13 mouse cellular contexts compared by ENCODE assay signal in genomic region chr12:13024215-13024841, GRCm38 (mm10).
DNase-seq lines count a peak whose midpoint lies in the region; ATAC-seq and TF ChIP-seq lines count a peak whose summit lies in the region.
"Had no signal": no experiment of that assay in that cellular context is flagged by ENCODE, and none has a peak within 500 bp of the region (broad histone marks: within the 10 kb centered on the region; RNA-seq: fewer than 3 reads in every experiment).

No protein-coding gene starts in this region.

- no peak for TF ChIP-seq POLR2A in brain, embryonic 14.5 days (IDR thresholded peaks at IDR 0.05; ENCODE audit: borderline replicate concordance, extremely low read depth, insufficient read depth, insufficient read length, poor library complexity, severe bottlenecking)

- peak; percentile 10 to 15 for DNase-seq in cerebellum, postnatal 10 days
- no peak for DNase-seq in cerebellum, adult 8-10 months
- DNase-seq in brain, embryonic 14.5 days (ENCODE audit: low read depth), result peak; percentile 70
- DNase-seq in midbrain, postnatal 0 days (ENCODE audit: low spot score), result peak; percentile 45
- no peak for DNase-seq in layer of hippocampus, adult 9-11 months
- DNase-seq: adrenal gland, postnatal 36 days had no signal

- H3K27me3 ChIP-seq in hindbrain, embryonic 13.5 days, result no peaks in the 10 kb centered on the region
- no peaks in the 10 kb centered on the region for H3K27me3 ChIP-seq in midbrain, postnatal 0 days (ENCODE audit: insufficient read depth, low read length)
- H3K27me3 ChIP-seq: embryonic facial prominence, embryonic 12.5 days; kidney, embryonic 15.5 days; neural tube, embryonic 12.5 days had no signal

- no peaks in the 10 kb centered on the region for H3K9me3 ChIP-seq in hindbrain, embryonic 13.5 days
- H3K9me3 ChIP-seq in midbrain, postnatal 0 days (ENCODE audit: low read length), result no peaks in the 10 kb centered on the region
- H3K9me3 ChIP-seq: embryonic facial prominence, embryonic 12.5 days; kidney, embryonic 15.5 days; megakaryocyte, embryonic 14.5 days; neural tube, embryonic 12.5 days had no signal

- no peak overlapping the region for H3K27ac ChIP-seq in hindbrain, embryonic 13.5 days
- no peak overlapping the region for H3K27ac ChIP-seq in midbrain, postnatal 0 days (ENCODE audit: low read depth, low read length)
- H3K27ac ChIP-seq: embryonic facial prominence, embryonic 12.5 days; kidney, embryonic 15.5 days; neural tube, embryonic 12.5 days; stomach, postnatal 0 days had no signal

- H3K4me3 ChIP-seq in hindbrain, embryonic 13.5 days, result no peak overlapping the region
- no peak overlapping the region for H3K4me3 ChIP-seq in midbrain, postnatal 0 days (ENCODE audit: low read depth, low read length)
- H3K4me3 ChIP-seq: embryonic facial prominence, embryonic 12.5 days; kidney, embryonic 15.5 days; megakaryocyte, embryonic 14.5 days; neural tube, embryonic 12.5 days had no signal

- WGBS in hindbrain, embryonic 13.5 days, result 27% methylated on average over 8 of the region's 8 CpGs
- WGBS in midbrain, postnatal 0 days, result 22% methylated on average over 8 of the region's 8 CpGs

- no peak for TF ChIP-seq CTCF in brain, embryonic 14.5 days (IDR thresholded peaks at IDR 0.05; ENCODE audit: borderline replicate concordance, extremely low read depth, insufficient read depth, insufficient read length)
- no peak for TF ChIP-seq CTCF in midbrain, postnatal 0 days (IDR thresholded peaks at IDR 0.05)

- no peak overlapping the region for H3K9ac ChIP-seq in hindbrain, embryonic 13.5 days
- H3K9ac ChIP-seq in midbrain, postnatal 0 days (replicated peaks; ENCODE audit: low read length, poor library complexity, severe bottlenecking), result no peak overlapping the region
- H3K9ac ChIP-seq: embryonic facial prominence, embryonic 12.5 days; kidney, embryonic 15.5 days; neural tube, embryonic 12.5 days had no signal

- no peaks in the 10 kb centered on the region for H3K36me3 ChIP-seq in hindbrain, embryonic 13.5 days
- no peaks in the 10 kb centered on the region for H3K36me3 ChIP-seq in midbrain, postnatal 0 days (ENCODE audit: insufficient read depth, low read length)
- H3K36me3 ChIP-seq: embryonic facial prominence, embryonic 12.5 days; kidney, embryonic 15.5 days; neural tube, embryonic 12.5 days had no signal

- peak; percentile 67 for ATAC-seq in hindbrain, embryonic 13.5 days (ENCODE audit: low FRiP score)
- peak; percentile 80 for ATAC-seq in midbrain, postnatal 0 days (ENCODE audit: low FRiP score)
- ATAC-seq in erythroid progenitor cell, adult 5-6 weeks (replicated peaks; ENCODE audit: low FRiP score, poor library complexity, severe bottlenecking), result no peak

- H3K4me1 ChIP-seq in hindbrain, embryonic 13.5 days (replicated peaks), result peaks cover 26% of the 10 kb centered on the region
- peaks cover 9% of the 10 kb centered on the region; the same call in 1 of the 2 replicates for H3K4me1 ChIP-seq in midbrain, postnatal 0 days (ENCODE audit: insufficient read depth, low read length)
- H3K4me1 ChIP-seq: kidney, embryonic 15.5 days; megakaryocyte, embryonic 14.5 days had no signal

- no peak overlapping the region for H3K4me2 ChIP-seq in hindbrain, embryonic 13.5 days
- no peak overlapping the region for H3K4me2 ChIP-seq in midbrain, postnatal 0 days (ENCODE audit: low read depth, low read length, poor library complexity, severe bottlenecking)
- H3K4me2 ChIP-seq: embryonic facial prominence, embryonic 12.5 days; kidney, embryonic 15.5 days; neural tube, embryonic 12.5 days had no signal

Comparison
In these comparisons a context has a peak if more than half of its experiments do, and no peak if none do; other contexts are left out.
1. DNase-seq: peak in cerebellum, postnatal 10 days (2 of 2), brain, embryonic 14.5 days (single experiment) and midbrain, postnatal 0 days (single experiment); none in cerebellum, adult 8-10 months (single experiment) and layer of hippocampus, adult 9-11 months (single experiment).